Mouse (Mus musculus) liver, adult 2 months (tissue): Measurements from ENCODE around the gene Auts2. TPM values are rescaled to one million over a fixed set of nuclear protein-coding genes. Genes with fewer than 3 reads are reported as not detected.

Experiments
- DNase-seq: peaks from one replicate; pipeline ENCODE4 v3.0.0-alpha.2; 2011; ENCODE audit warnings: low read depth, low spot score; ENCODE audit errors: extremely low read depth
- H3K27ac ChIP-seq: fragments of 200-500 bp; replicated peaks from 2 replicates; pipeline ENCODE4 v1.5.1; 2012; ENCODE audit warnings: low read depth, mild to moderate bottlenecking, control low read depth, inconsistent platforms, low read length; ENCODE audit not compliant: insufficient read depth
- H3K27me3 ChIP-seq: fragments of 200-500 bp; 2 replicates; pipeline ENCODE4 v1.6.1; 2012; ENCODE audit warnings: mild to moderate bottlenecking, moderate library complexity, low read length, inconsistent platforms; ENCODE audit not compliant: control insufficient read depth, insufficient read depth
- H3K36me3 ChIP-seq: fragments of 200-500 bp; 2 replicates; pipeline ENCODE4 v1.6.1; 2012; ENCODE audit warnings: low read length, inconsistent platforms; ENCODE audit not compliant: control insufficient read depth, insufficient read depth
- H3K4me1 ChIP-seq: fragments of 200-500 bp; 2 replicates; pipeline ENCODE4 v1.6.1; 2011; ENCODE audit warnings: low read length; ENCODE audit not compliant: control insufficient read depth, insufficient read depth
- H3K4me3 ChIP-seq: fragments of 200-500 bp; 2 replicates; pipeline ENCODE4 v1.5.1; 2011; ENCODE audit warnings: low read depth, mild to moderate bottlenecking, control low read depth, low read length, moderate library complexity; ENCODE audit not compliant: insufficient read depth
- H3K79me2 ChIP-seq: fragments of 200-500 bp; 2 replicates; pipeline ENCODE4 v1.6.1; 2012; ENCODE audit warnings: inconsistent platforms, mild to moderate bottlenecking, low read length, moderate library complexity; ENCODE audit not compliant: control insufficient read depth, insufficient read depth
- H3K9ac ChIP-seq: fragments of 200-500 bp; 2 replicates; pipeline ENCODE4 v1.6.1; 2012; ENCODE audit warnings: low read depth, mild to moderate bottlenecking, control low read depth, inconsistent platforms, low read length
- CTCF ChIP-seq: fragments of 200-500 bp; IDR thresholded peaks from 2 replicates; pipeline ENCODE4 v1.5.1; 2011; ENCODE audit warnings: low read depth, low read length, control low read depth
- POLR2A ChIP-seq: fragments of 200-500 bp; IDR thresholded peaks from 2 replicates; pipeline ENCODE4 v1.6.1; 2011; ENCODE audit warnings: low read length, control low read depth; ENCODE audit not compliant: insufficient read depth; ENCODE audit errors: extremely low read depth
- WGBS: fragments of 180-500 bp; shearing (Covaris S2); methylation state at CpG from one replicate; pipeline ENCODE4 v1.1.7; 2018; 5-methylcytosine and 5-hydroxymethylcytosine counted together
- polyA plus RNA-seq: library from polyadenylated mRNA; depleted of rRNA; stranded (reverse); fragments of >200 nt; gene quantifications from 2 replicates; pipeline ENCODE4 v1.2.3, GENCODE M21; 2012
- total RNA-seq: library from RNA; depleted of rRNA; stranded (reverse); fragments of >200 nt; gene quantifications from 2 replicates; pipeline ENCODE4 v1.2.3, GENCODE M21; 2014

Gene Auts2
- total and polyA plus RNA-seq, 2 experiments: 0.37 to 0.51 TPM

DNA sequence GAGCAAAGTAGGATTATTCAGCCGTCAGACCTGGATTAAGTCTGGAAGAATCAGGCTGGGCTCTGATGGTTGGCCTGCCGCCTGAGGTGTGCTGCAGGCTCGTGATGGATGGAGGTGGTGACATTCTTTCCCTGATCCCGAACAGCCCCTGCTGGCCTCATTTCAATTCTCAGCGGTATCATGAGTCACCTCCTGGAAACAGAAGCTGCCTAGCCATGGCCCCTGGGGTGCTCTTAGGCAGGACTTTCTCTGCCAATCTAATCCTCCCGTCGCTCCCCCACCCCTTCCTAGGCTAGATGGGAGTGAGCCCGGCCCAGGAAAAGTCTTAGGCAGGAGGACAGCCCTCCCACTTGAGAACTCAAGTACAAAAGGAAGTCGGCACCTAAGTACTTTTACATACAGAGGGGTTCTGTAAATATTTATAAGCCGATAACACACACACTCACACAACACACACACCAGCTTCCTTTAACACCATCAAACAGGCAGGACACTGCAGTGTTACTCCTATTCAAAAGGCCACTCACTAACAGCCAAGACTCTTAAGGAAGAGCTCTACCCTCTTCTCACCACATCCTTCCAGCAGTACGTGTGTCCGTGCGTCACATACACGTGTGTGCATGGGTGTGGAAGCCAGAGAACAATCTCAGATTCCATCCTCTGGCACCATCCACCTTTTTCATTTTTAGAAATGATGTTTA lies 1027.3 kb downstream of the Auts2 start:
- Histone ChIP-seq H3K27ac (no peak overlapping the region), H3K36me3 (no peaks in the 10 kb centered on the region), H3K4me3 (no peak overlapping the region), H3K9ac (no peak overlapping the region), H3K79me2 (no peaks in the 10 kb centered on the region), H3K27me3 (no peaks in the 10 kb centered on the region), H3K4me1 (no peaks in the 10 kb centered on the region)
- 58% methylated on average over 14 of the region's 14 CpGs for whole genome bisulfite sequencing
- DNase-seq: no peak
- no peak for TF ChIP-seq POLR2A
- no peak for TF ChIP-seq CTCF

DNA sequence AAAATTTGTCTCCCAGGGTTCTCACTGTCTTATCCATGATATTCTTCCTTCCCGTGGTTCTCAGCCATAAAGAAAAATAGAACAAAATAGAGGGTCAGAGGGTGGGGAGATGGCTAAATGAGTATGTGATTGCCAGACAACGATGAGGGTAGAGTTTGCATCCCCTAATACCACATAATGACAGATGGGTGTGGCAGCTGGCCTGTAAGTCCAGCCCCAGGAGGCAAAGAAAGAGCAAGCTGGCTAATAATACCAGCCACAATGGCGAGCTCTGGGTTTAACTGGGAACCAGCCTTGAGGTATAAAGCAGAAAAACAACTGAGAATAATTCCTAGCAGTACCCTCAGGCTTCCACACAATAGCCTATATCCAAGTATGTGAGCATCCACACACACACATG lies 1029.4 kb downstream of the Auts2 start:
- Histone ChIP-seq H3K27ac (no peak overlapping the region), H3K9ac (no peak overlapping the region), H3K4me1 (no peaks in the 10 kb centered on the region), H3K36me3 (no peaks in the 10 kb centered on the region), H3K4me3 (no peak overlapping the region), H3K79me2 (no peaks in the 10 kb centered on the region), H3K27me3 (no peaks in the 10 kb centered on the region)
- TF ChIP-seq POLR2A (no peak), CTCF (no peak)
- no peak for DNase-seq
- WGBS: 82% methylated on average over 3 of the region's 3 CpGs

DNA sequence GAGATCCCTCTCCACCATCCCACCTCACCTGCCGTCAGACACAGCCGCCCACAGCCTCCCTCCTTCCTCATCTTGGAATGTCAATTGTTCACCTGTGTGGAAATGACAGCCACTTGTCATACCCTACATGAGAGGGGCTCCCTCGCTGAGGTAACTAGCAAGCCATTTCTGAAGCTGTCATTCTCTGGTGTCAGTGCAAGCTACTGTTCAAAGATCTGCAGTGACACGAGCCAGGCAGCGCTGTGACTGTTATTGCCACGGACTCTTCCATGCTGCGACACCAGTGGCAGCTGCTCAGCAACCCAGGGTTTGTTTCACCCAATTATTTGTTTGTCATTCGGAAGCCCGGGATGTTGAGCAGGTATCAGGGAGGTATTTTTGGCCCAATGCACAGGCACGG lies 1030.5 kb downstream of the Auts2 start:
- 90% methylated on average over 10 of the region's 10 CpGs for WGBS
- no peaks in the 10 kb centered on the region for H3K4me1 ChIP-seq
- no peak overlapping the region for H3K4me3 ChIP-seq
- H3K27me3 ChIP-seq: no peaks in the 10 kb centered on the region
- H3K79me2 ChIP-seq: no peaks in the 10 kb centered on the region
- no peak overlapping the region for H3K9ac ChIP-seq
- H3K36me3 ChIP-seq: no peaks in the 10 kb centered on the region
- TF ChIP-seq POLR2A (no peak), CTCF (no peak)
- no peak overlapping the region for H3K27ac ChIP-seq
- no peak for DNase-seq

DNA sequence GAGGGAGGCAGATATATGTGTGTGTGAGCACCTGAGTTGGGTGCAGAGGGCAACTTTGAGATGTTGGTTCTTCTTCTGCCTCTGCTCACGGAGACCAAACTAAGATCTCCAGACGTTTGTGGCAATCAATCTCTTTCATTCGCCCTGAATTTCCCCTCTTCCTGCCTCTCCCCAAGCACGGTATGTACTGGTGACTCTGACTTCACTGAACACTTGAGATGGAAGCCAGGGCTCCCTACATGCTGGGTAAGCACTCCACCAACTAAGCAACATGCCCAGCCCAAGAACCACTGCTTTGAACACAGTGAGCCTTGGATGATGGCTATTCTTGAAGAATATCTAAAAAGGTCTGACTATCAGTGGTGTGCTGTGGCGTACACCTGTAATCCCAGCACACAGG lies 1032.5 kb downstream of the Auts2 start:
- TF ChIP-seq POLR2A (no peak), CTCF (no peak)
- H3K9ac ChIP-seq: no peak overlapping the region
- WGBS: 82% methylated on average over 5 of the region's 5 CpGs
- DNase-seq: no peak
- no peaks in the 10 kb centered on the region for H3K79me2 ChIP-seq
- H3K27ac ChIP-seq: no peak overlapping the region
- H3K4me1 ChIP-seq: no peaks in the 10 kb centered on the region
- no peak overlapping the region for H3K4me3 ChIP-seq
- H3K27me3 ChIP-seq: no peaks in the 10 kb centered on the region
- H3K36me3 ChIP-seq: no peaks in the 10 kb centered on the region

DNA sequence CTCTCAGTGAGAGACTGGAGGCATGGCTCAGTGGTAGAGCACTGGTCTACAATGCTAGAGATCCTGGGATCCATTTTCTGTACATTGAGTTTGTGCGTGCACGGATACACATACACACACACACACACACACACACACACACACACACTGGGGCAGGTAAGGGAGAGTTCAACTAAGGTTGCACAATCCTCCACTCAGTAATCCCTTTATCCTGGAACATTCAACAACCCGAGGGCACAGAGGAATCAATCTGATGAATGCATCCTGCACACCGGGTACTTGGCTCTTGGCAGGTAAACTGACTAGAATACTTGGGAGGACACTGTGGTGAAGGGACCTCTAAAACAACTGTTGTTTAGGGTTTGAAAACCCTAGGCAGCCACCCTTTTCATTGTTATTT lies 1033.8 kb downstream of the Auts2 start:
- no peak for DNase-seq

DNA sequence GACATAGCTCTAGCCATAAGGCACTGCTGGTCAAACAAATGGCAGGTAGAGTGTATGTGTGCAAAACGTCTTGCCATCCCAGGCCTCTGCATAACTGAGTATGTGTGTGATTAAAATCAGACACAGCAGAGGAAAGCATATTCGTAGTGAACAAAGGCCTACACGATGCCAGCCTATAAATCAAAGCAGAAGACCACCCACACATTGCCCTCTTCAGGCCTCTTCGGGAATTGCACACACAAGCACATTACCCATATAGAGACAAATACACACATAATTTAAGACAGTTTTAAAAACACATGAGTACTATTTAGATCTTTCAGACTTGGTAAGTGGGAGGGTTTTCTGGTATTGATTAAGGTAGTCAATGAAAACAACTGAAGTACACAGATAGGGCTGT lies 1044.3 kb downstream of the Auts2 start:
- 88% methylated on average over 4 of the region's 4 CpGs for WGBS
- TF ChIP-seq CTCF: no peak
- no peak for TF ChIP-seq POLR2A
- DNase-seq: no peak
- no peaks in the 10 kb centered on the region for H3K79me2 ChIP-seq
- H3K4me3 ChIP-seq: no peak overlapping the region
- no peaks in the 10 kb centered on the region for H3K4me1 ChIP-seq
- H3K27ac ChIP-seq: no peak overlapping the region
- H3K36me3 ChIP-seq: no peaks in the 10 kb centered on the region
- no peaks in the 10 kb centered on the region for H3K27me3 ChIP-seq
- H3K9ac ChIP-seq: no peak overlapping the region

More for the DNA sequence above, 1033.8 kb downstream of the Auts2 start:
- H3K9ac ChIP-seq: no peak overlapping the region
- no peak overlapping the region for H3K4me3 ChIP-seq
- no peaks in the 10 kb centered on the region for H3K27me3 ChIP-seq
- WGBS: 37% methylated on average over 4 of the region's 4 CpGs
- no peaks in the 10 kb centered on the region for H3K36me3 ChIP-seq
- H3K79me2 ChIP-seq: no peaks in the 10 kb centered on the region
- TF ChIP-seq CTCF (no peak), POLR2A (no peak)
- no peaks in the 10 kb centered on the region for H3K4me1 ChIP-seq
- no peak overlapping the region for H3K27ac ChIP-seq
